Mouse (Mus musculus) CH12.LX (cell line): ENCODE measurements around the gene Gm8439. TPM values are rescaled to one million over a fixed set of nuclear protein-coding genes. Genes with fewer than 3 reads are reported as not detected.

Experiments used
- DNase-seq: peaks from one replicate; pipeline ENCODE4 v3.0.0-alpha.2; 2013; ENCODE audit errors: extremely low read depth
- H3K27ac ChIP-seq: 2 replicates; pipeline ENCODE4 v1.5.1; 2012; ENCODE audit warnings: low read depth, mild to moderate bottlenecking, control low read depth, moderate library complexity; ENCODE audit not compliant: insufficient read depth
- H3K27me3 ChIP-seq: replicated peaks from 2 replicates; pipeline ENCODE3; 2012; ENCODE audit warnings: inconsistent platforms
- H3K36me3 ChIP-seq, 2 experiments: replicated peaks in 1 of 2; 2 replicates each; pipeline versions ENCODE3 to v1.6.1; 2012; ENCODE audit warnings: inconsistent platforms in 1 of 2, low read length in 1 of 2, mild to moderate bottlenecking in 1 of 2, mixed read lengths in 1 of 2, moderate library complexity in 1 of 2; ENCODE audit not compliant: control insufficient read depth in 1 of 2, insufficient read depth in 1 of 2
- H3K4me1 ChIP-seq, 2 experiments: 2 replicates each; pipeline ENCODE4 v1.6.1; 2012; ENCODE audit warnings: inconsistent platforms in 1 of 2, moderate library complexity in 1 of 2; ENCODE audit not compliant: insufficient read depth in 2 of 2, control insufficient read depth in 1 of 2
- H3K4me2 ChIP-seq: 2 replicates; pipeline ENCODE4 v1.6.1; 2012; ENCODE audit warnings: low read depth, mild to moderate bottlenecking, control low read depth; ENCODE audit not compliant: poor library complexity, insufficient read depth, severe bottlenecking
- H3K4me3 ChIP-seq, 3 experiments: fragments of 150-350 bp in 1 of 3; sonication (generic) in 1 of 3; replicated peaks in 1 of 3; 2 replicates each; pipeline versions ENCODE3 to v1.5.1; 2011 to 2012; ENCODE audit warnings: low read depth in 2 of 3, low read length in 2 of 3, mild to moderate bottlenecking in 2 of 3, moderate library complexity in 2 of 3, control low read depth in 1 of 3, improper control_type of control experiment in 1 of 3, inconsistent platforms in 1 of 3, mixed read lengths in 1 of 3; ENCODE audit not compliant: poor library complexity in 1 of 3
- H3K79me2 ChIP-seq: replicated peaks from 2 replicates; pipeline ENCODE4 v1.6.1; 2012; ENCODE audit warnings: mild to moderate bottlenecking, moderate library complexity; ENCODE audit not compliant: control insufficient read depth, poor library complexity, insufficient read depth, severe bottlenecking; ENCODE audit errors: extremely low read depth
- H3K9ac ChIP-seq: 2 replicates; pipeline ENCODE4 v1.6.1; 2012; ENCODE audit warnings: low read depth, mild to moderate bottlenecking, control low read depth, moderate library complexity; ENCODE audit not compliant: insufficient read depth
- H3K9me3 ChIP-seq: replicated peaks from 2 replicates; pipeline ENCODE3; 2012; ENCODE audit warnings: low read length, inconsistent platforms, mixed read lengths
- BHLHE40 ChIP-seq: IDR thresholded peaks from 2 replicates; pipeline ENCODE4 v1.6.1; 2011; ENCODE audit warnings: mild to moderate bottlenecking, low read depth, low read length, improper control_type of control experiment
- CHD1 ChIP-seq: IDR thresholded peaks from 2 replicates; pipeline ENCODE4 v1.6.1; 2012; ENCODE audit warnings: low read depth, low read length, improper control_type of control experiment, inconsistent platforms
- HCFC1 ChIP-seq: IDR thresholded peaks from 2 replicates; pipeline ENCODE4 v1.6.1; 2012; ENCODE audit warnings: low read depth, mild to moderate bottlenecking, inconsistent platforms, low read length, improper control_type of control experiment
- IRF4 ChIP-seq: IDR thresholded peaks from 2 replicates; pipeline ENCODE4 v1.6.1; 2014; ENCODE audit warnings: low read depth, mild to moderate bottlenecking, inconsistent platforms, low read length, improper control_type of control experiment
- JUN ChIP-seq: IDR thresholded peaks from 2 replicates; pipeline ENCODE4 v1.6.1; 2011; ENCODE audit warnings: low read depth, mild to moderate bottlenecking, low read length, improper control_type of control experiment, moderate library complexity; ENCODE audit not compliant: insufficient read depth
- JUND ChIP-seq: conservative IDR thresholded peaks from 2 replicates; pipeline ENCODE4 v1.6.1; 2011; ENCODE audit warnings: low read depth, low read length, improper control_type of control experiment
- MAX ChIP-seq: IDR thresholded peaks from 2 replicates; pipeline ENCODE4 v1.6.1; 2011; ENCODE audit warnings: low read length, improper control_type of control experiment
- MAZ ChIP-seq: IDR thresholded peaks from 2 replicates; pipeline ENCODE4 v1.6.1; 2012; ENCODE audit warnings: low read depth, mild to moderate bottlenecking, inconsistent platforms, low read length, improper control_type of control experiment, moderate library complexity
- MEF2A ChIP-seq: IDR thresholded peaks from 2 replicates; pipeline ENCODE4 v1.6.1; 2014; ENCODE audit warnings: low read depth, mild to moderate bottlenecking, inconsistent platforms, low read length, improper control_type of control experiment, borderline replicate concordance
- MXI1 ChIP-seq: IDR thresholded peaks from 2 replicates; pipeline ENCODE4 v1.6.1; 2011; ENCODE audit warnings: mild to moderate bottlenecking, low read depth, low read length, improper control_type of control experiment
- MYC ChIP-seq: IDR thresholded peaks from 2 replicates; pipeline ENCODE4 v1.6.1; 2011; ENCODE audit warnings: low read depth, mild to moderate bottlenecking, improper control_type of control experiment, low read length
- NELFE ChIP-seq: IDR thresholded peaks from 2 replicates; pipeline ENCODE4 v1.6.1; 2011; ENCODE audit warnings: low read depth, low read length, improper control_type of control experiment
- NRF1 ChIP-seq: IDR thresholded peaks from 2 replicates; pipeline ENCODE4 v1.6.1; 2014; ENCODE audit warnings: low read depth, mild to moderate bottlenecking, inconsistent platforms, low read length, improper control_type of control experiment, moderate library complexity
- PAX5 ChIP-seq: IDR thresholded peaks from 2 replicates; pipeline ENCODE4 v1.6.1; 2012; ENCODE audit warnings: low read length, inconsistent platforms, mixed read lengths
- POLR2AphosphoS2 ChIP-seq: IDR thresholded peaks from 2 replicates; pipeline ENCODE4 v1.6.1; 2011; ENCODE audit warnings: low read depth, low read length, improper control_type of control experiment
- RAD21 ChIP-seq: IDR thresholded peaks from 2 replicates; pipeline ENCODE4 v1.6.1; 2011; ENCODE audit warnings: low read depth, mild to moderate bottlenecking, low read length, improper control_type of control experiment, moderate library complexity
- SIN3A ChIP-seq: IDR thresholded peaks from 2 replicates; pipeline ENCODE4 v1.6.1; 2012; ENCODE audit warnings: low read length, improper control_type of control experiment, inconsistent platforms
- TCF12 ChIP-seq: IDR thresholded peaks from 2 replicates; pipeline ENCODE4 v1.6.1; 2014; ENCODE audit warnings: low read depth, mild to moderate bottlenecking, inconsistent platforms, low read length, improper control_type of control experiment
- UBTF ChIP-seq: IDR thresholded peaks from 2 replicates; pipeline ENCODE4 v1.6.1; 2012; ENCODE audit warnings: low read depth, mild to moderate bottlenecking, inconsistent platforms, low read length, improper control_type of control experiment, moderate library complexity
- USF2 ChIP-seq: conservative IDR thresholded peaks from 2 replicates; pipeline ENCODE4 v1.6.1; 2011; ENCODE audit warnings: low read depth, low read length, improper control_type of control experiment
- ZC3H11A ChIP-seq: IDR thresholded peaks from 2 replicates; pipeline ENCODE4 v1.6.1; 2012; ENCODE audit warnings: low read depth, mild to moderate bottlenecking, inconsistent platforms, low read length, improper control_type of control experiment
- ZKSCAN1 ChIP-seq: IDR thresholded peaks from 2 replicates; pipeline ENCODE4 v1.6.1; 2012; ENCODE audit warnings: low read depth, inconsistent platforms, low read length, improper control_type of control experiment, borderline replicate concordance
- ZMIZ1 ChIP-seq: IDR thresholded peaks from 2 replicates; pipeline ENCODE4 v1.6.1; 2012; ENCODE audit warnings: low read depth, mild to moderate bottlenecking, inconsistent platforms, low read length, improper control_type of control experiment
- ZNF384 ChIP-seq: IDR thresholded peaks from 2 replicates; pipeline ENCODE4 v1.6.1; 2012; ENCODE audit warnings: low read depth, low read length, improper control_type of control experiment, inconsistent platforms
- dilution Hi-C: fragments of 300-500 bp; cut with MboI; formaldehyde crosslinking; loops from 2 replicates; pipeline ENCODE4 v1.14.3; 2020; ENCODE audit warnings: low sequenced_read_pairs; ENCODE audit not compliant: extremely low pct_unique_long_range_greater_than_20kb, extremely low pct_ligation_motif_present
- in situ Hi-C: fragments of 300-500 bp; cut with MboI; formaldehyde crosslinking; loops from 3 replicates; pipeline ENCODE4 v1.14.3; 2019; ENCODE audit warnings: low sequenced_read_pairs, low pct_ligation_motif_present, low pct_unique_long_range_greater_than_20kb, mixed read lengths
- polyA plus RNA-seq: library from polyadenylated mRNA; unstranded; fragments of >175 nt; gene quantifications from 2 replicates; pipeline ENCODE4 v1.2.1, GENCODE M21; 2012; ENCODE audit warnings: low read depth; ENCODE audit not compliant: insufficient read length
- total RNA-seq, 2 experiments: library from RNA; depleted of rRNA; stranded (reverse); fragments of 300-350 nt in 1 of 2; fragments of >200 nt in 1 of 2; gene quantifications; 2 replicates each; pipeline ENCODE4 v1.2.3; 2012 to 2014

The Gm8439 gene
- total and polyA plus RNA-seq, 3 experiments = not detected

GRCm38 (mm10) chr4:120611005-120611404 is 22.5 kb downstream of the Gm8439 start:
- H3K4me3 ChIP-seq = no peak overlapping the region
- H3K27me3 ChIP-seq = no peaks in the 10 kb centered on the region
- no peaks in the 10 kb centered on the region for H3K79me2 ChIP-seq
- dilution Hi-C loops = no loop called here
- no peak for TF ChIP-seq MAZ
- TF ChIP-seq RAD21 = no peak
- no peak for TF ChIP-seq MEF2A
- no peak for TF ChIP-seq ZNF384
- TF ChIP-seq PAX5 = no peak
- no peak for TF ChIP-seq HCFC1
- no peak for TF ChIP-seq ZC3H11A
- TF ChIP-seq JUND = no peak
- no peak for TF ChIP-seq POLR2AphosphoS2
- no peak for TF ChIP-seq SIN3A
- no peak for TF ChIP-seq NELFE
- no peak for TF ChIP-seq TCF12
- TF ChIP-seq ZKSCAN1 = no peak
- TF ChIP-seq ZMIZ1 = no peak
- no peak for DNase-seq
- H3K9me3 ChIP-seq = peaks cover 3% of the 10 kb centered on the region
- H3K4me1 ChIP-seq = peaks cover 5 to 17% of the 10 kb centered on the region in 2 experiments; a peak in 3 of 4 replicates
- no peak overlapping the region for H3K4me2 ChIP-seq
- no peak overlapping the region for H3K27ac ChIP-seq
- no peak overlapping the region for H3K9ac ChIP-seq
- no peaks in the 10 kb centered on the region for H3K36me3 ChIP-seq
- in situ Hi-C loops = no loop called here

GRCm38 (mm10) chr4:120612304-120613080 is 23.9 kb downstream of the Gm8439 start:
- no peaks in the 10 kb centered on the region for H3K36me3 ChIP-seq
- no peak overlapping the region for H3K9ac ChIP-seq
- TF ChIP-seq UBTF = no peak
- no peak for TF ChIP-seq CHD1
- TF ChIP-seq MAZ = no peak
- no peak for TF ChIP-seq HCFC1
- no peak for TF ChIP-seq BHLHE40
- no peak for TF ChIP-seq MYC
- no peak for TF ChIP-seq IRF4
- TF ChIP-seq USF2 = no peak
- no peak for TF ChIP-seq PAX5
- TF ChIP-seq POLR2AphosphoS2 = no peak
- no peak for TF ChIP-seq MXI1
- no peak for TF ChIP-seq MAX
- no peak for TF ChIP-seq ZNF384
- no peak for TF ChIP-seq TCF12
- TF ChIP-seq SIN3A = no peak
- TF ChIP-seq JUN = no peak
- TF ChIP-seq NRF1 = no peak
- H3K27me3 ChIP-seq = no peaks in the 10 kb centered on the region
- H3K4me1 ChIP-seq = peaks cover 5 to 17% of the 10 kb centered on the region in 2 experiments; a peak in 3 of 4 replicates
- DNase-seq = no peak
- dilution Hi-C loops = no loop called here
- no peak overlapping the region for H3K4me2 ChIP-seq
- in situ Hi-C loops = no loop called here
- H3K27ac ChIP-seq = no peak overlapping the region
- peaks cover 3% of the 10 kb centered on the region for H3K9me3 ChIP-seq
- H3K79me2 ChIP-seq = no peaks in the 10 kb centered on the region
- H3K4me3 ChIP-seq = no peak overlapping the region
